Mouse (Mus musculus) liver (tissue): ENCODE results near the gene Itpr1.

Experiments used
- DNase-seq: peaks from one replicate; pipeline ENCODE4 v3.0.0-alpha.2; 2020; ENCODE audit warnings: mixed read lengths

Itpr1 gene

DNA sequence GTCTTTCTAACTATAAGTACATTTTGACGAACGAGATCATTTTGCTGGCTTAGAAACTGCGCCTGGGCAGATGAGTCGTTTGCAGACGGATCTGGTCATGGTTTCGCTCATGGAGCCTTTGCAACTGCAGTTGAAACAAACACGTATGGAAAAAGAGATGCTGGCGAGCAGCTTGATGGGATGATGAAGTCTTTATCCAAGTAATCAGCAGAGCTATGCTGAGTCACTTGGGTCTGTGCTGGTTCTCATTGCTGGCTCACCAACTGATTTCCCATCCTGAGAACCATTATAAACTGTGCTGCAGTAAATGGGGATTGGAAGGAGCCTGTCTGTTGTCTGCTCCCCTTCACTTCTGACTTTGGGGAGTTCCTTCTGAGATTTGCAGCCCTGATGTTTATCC, 31.7 kb downstream of the Itpr1 start:
- no peak for DNase-seq

DNA sequence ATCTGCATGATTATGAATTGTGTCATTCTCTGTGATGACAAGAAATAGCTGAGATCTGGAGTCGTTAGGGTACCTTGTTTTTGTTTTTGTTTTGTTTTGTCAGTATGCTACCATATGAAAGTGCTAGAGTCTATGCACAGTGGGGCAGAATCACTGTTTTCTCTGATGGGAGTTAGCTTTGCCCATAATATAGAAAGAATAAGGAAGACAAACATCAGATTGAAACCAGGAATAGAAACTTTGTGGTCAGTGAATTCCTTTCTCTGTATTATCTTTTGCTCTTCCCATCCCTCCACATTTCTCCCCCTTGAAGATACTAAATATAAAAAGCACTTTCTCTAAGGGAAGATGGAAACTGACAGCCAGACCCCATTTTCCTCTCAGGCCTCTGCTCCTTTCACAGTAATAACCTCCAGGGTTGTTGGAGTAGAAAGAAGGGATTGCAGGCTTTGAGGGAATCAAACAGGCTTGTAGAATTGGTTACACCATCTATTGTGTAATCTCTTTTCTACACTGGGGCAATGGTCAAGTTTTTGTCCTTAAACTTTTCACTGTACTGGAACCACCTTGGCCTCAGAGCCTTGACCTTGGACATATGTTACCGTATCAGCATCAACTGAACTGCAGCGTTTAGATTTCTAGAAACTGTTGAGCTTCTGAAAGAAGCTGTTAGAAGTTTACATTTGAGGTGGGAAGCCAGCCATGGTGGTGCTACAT, 33.6 kb downstream of the Itpr1 start:
- no peak for DNase-seq

DNA sequence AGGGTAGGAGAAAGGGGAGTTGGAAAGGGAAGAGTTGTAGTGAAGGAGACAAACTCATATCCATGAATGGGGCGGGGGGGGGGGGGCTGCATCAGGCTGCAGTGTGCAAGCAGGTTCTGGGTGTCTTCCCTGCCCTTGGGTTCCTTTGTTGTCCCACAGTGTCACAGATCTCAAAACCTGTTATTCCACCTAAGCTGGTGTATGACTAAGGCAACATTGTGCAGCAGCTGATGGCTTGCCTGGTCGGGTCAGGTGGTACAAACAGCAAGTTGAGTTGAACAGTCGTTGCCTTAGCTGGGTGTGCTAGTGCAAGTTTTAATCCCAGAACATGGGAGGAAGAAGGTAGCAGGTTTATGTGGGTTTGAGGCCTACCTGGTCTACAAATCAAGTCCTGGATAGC, 34.3 kb downstream of the Itpr1 start:
- no peak for DNase-seq

DNA sequence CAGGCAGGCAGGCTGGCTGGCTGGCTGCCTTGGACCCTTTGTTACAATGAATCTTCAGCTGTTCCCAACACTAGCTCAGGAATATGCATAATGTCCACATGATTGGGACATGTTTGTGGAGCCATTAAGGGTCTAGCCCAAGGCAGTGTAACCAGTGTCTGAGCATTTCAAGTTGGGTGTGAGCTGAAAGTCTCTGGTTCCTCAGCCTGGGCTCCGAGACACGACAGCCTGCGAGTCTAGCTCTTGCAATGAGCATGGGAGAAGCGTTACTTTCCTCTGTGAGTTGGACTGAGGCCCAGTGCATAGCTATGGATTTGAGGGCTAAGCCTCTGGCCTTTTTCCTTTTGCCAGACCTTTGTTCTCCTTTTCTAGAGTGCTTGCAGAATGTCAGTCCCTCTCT, 35.6 kb downstream of the Itpr1 start:
- DNase-seq: no peak

DNA sequence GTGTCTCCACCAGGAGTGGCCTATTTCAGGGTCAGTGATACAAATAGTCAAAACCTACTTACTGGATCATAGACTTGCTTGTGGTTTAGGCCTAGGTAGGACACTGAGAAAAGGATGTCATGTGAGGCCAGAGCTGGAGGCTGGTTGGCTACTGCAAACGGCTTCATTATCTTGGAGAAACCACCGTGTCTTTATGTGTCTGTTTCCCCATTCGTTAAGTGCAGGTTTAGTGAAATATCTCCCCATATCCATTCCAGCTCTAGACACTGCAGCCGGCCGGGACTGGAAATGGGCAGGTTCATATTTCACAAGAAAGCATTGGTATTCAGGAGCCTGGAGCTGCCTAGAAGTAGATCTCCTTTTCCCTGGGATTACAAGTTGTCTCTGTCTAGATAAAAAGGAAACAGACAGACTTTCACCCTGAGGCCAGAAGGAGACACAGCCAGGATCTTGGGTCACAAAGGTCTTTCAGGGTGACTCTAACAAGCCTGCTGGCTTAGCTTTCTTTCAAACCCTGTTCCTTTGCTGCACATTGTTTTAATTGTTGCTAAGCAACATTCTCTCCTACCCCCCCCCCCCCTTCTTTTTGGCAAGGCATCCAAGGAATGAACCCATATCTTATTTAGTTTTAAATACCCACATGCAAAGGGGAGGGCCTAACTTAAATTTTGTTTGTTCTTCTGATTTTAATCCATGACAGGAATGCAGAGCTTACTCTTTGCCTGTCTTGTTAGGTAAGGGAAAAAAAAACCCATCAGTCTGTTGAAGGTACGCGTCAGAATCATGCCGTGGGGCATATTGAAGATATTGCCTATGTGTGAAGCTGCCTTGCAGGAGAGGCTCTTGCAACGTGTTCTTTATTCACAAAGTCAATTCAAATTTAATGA, 36.4 kb downstream of the Itpr1 start:
- DNase-seq: peak; percentile 25

DNA sequence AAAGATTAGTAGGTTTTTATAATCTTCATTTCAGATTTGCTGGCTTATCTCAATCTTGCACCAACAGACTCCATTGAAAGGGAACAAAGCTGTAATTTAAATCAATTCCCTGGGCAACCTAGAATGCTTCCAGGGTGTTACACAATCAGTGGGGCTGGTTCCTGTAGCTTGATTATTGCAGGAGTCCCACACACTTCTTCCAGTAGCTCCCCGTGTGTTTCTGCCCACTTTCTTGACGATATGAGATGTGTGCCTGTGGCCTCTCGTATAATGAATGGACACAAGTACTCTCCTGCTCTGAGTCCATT, 37.0 kb downstream of the Itpr1 start:
- DNase-seq: no peak

DNA sequence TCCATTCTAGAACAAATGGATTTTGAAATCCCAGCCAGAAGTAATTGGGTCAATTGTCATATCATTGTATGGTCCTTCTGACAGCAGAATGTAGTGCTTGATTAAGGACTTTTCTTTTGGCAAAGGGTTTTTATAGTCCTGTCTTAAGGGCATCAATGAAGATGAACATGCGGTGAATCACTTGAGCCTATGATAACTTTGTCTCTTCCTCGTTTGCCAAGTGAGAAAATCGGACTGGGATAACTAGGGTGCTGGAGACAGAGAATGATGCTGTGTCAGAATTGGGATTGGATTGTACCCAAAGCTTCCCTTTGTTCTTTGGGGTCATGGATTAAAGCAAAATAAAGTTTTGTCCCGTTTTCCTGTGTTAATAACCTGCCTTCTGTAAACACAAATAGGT, 37.5 kb downstream of the Itpr1 start:
- no peak for DNase-seq

DNA sequence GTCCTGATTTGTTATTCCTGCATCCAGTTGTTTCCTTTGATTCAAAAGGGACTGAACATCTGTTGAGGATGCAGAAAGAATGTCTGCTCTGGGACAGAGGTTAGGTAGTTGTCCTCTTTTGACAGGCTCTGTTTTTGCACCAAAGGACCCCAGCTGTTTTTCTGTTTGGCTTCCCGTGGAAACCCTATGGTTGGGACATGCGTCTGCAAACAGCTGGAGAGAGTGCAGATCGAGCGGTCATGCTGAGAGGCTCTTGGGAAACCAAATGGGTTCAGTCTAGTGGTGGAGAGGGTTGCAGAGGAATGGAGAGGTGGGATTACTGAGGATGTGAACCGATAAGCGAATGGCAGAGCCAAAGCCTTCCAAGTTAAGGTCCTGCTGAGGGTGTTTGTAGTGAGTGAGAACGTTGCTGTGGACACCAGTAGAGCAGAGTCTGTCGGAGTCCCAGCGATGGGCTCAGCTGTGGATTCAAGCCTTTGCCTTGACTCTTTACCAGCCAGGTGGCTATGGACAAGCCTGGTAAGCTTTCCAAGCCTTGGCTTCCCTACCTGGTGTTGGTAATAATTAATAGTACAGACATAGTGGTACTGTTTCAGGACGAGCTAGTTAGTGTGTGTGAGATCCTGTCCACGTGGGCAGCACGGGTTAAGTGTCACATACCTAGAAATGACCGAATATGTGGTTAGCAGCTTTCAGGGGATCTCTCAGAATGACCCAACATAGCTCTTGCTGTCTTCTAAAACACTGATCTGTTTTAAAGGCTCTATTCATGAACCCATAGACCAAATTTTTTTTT, 39.9 kb downstream of the Itpr1 start:
- DNase-seq: no peak

DNA sequence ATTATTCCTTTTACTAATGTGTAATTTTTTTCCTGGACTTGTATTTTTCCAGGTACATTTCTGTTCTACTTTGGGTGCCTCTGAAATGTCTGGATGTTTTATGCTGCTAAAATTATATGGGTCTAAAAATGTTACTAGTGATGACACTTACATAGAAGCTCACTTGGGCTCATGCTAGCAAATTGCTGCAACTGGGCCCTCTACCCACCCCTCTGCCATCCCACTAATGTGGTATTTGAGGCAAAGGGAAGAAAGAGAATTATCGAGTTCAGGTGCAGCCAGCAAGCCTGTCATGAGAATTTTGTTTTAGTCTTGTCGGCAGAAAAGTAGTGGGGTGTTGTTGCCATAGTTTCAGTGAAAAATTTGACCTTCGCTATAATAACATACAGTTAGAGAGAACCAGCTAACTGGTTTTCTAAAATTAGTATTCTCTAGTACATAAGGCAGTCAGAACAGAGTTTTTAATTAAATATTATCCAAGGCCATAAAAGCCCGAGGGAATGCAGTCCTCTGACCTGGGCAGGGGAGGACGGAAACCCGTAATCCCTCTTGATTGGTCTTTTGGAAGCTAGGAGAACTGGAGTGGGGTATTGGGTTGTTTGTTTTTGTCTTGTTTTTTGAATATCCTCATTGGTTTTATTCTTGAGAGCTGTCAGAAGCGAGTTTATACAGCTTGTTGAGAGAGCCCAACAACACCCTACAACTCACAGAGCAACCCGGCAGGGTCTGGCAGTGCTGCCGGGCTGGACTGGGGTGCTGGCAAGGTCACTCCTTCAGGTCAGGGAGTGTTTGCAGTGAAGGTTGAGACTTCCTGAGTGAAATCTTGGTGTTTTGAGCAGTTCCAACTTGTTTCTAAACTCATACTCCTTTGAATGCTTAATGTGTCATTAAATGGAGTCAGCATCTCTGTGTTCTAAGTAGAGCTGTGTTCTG, 41.5 kb downstream of the Itpr1 start:
- DNase-seq: no peak

DNA sequence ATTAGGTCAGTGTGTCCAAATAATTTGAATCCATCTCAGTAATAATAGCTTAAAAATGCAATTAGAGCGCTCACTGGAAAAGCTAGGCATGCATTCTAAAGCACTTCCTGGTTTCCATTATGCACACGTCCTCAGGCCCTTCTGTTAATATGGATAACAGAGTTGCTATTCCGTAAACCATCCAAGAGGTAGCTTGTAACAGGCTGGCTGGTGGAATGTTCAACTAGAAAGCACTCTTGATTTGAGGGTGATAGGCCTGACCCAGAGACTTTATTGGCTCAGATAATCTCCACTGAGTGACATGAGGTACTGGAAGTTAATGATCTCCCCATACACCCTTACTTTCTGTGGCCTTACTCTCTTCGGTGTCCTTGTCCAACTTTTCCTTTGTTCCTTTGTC, 43.0 kb downstream of the Itpr1 start:
- DNase-seq: no peak

DNA sequence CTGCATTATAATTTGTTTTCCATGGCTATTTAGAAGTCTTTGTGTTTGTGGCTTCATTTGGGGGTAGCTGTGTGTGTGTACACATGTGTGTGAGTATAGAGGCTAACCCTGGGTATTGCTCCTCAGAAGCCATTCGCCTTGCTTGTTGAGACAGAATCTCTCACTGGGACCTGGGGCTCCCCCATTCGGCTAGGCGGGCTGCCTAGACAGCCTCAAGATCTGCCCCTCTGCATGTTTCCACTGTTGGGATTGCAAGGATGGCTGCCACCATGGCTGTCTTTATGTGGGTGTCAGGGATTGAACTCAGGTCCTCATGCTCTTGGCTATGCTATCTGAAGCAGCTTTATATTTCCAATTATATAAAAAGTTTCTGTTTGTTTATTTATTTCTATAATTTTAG, 44.3 kb downstream of the Itpr1 start:
- DNase-seq: no peak

DNA sequence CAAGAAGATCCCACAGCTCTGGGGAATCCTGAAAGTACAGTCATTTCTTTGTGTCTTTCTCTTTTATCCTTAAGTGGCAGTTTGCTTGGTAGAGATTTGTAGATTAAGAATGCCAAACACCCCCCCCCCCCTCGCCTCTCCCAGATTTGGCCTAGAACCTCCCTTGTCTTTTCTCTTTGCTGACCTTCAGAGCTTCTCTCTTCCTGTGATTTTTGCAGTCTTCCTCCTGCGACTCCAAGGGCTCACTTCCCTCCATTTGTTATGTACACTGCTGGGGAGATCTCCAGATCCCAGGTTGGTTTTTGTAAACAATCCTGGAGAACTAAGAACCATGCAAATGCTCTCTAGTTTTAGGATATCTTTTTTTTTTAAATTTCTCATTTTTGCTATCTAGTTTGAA, 45.7 kb downstream of the Itpr1 start:
- no peak for DNase-seq

DNA sequence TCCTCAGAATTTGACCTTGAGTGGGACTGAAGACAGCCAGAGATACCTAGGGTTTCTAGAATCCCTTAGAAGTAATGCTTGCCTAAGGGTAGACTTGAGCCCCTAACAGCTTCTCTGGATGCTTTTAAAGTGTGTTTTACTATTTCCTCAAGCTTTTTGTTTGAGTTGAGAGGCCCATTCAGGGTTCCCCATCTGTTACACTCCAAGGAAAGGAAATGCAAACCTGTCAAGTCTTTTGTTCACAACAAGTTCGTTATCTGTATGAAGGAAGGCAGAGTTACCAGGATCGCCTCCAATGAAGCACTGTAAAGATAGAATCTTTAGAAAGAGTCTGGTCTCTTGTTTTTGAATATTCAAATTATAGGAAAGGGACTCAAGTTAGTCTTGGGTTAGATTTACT, 46.8 kb downstream of the Itpr1 start:
- DNase-seq: no peak

DNA sequence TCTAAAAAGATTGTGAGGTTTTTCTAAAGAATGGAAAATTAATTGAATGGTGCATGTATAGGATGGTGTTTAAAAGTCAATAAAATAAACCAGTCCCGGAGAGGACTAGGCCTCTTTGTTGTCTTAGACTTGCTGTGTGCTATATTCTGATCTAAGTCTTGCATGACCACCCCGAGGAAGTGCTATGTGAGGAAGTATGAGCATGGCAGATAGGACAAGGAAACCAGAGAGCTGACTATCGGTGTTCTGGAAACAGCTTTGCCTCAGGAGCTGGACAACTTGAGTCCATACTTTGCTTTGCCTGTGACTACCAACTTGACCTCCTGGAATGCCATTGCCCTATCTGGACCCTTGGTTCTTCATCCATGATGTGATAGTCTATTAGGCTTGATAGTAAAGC, 48.6 kb downstream of the Itpr1 start:
- DNase-seq: no peak

DNA sequence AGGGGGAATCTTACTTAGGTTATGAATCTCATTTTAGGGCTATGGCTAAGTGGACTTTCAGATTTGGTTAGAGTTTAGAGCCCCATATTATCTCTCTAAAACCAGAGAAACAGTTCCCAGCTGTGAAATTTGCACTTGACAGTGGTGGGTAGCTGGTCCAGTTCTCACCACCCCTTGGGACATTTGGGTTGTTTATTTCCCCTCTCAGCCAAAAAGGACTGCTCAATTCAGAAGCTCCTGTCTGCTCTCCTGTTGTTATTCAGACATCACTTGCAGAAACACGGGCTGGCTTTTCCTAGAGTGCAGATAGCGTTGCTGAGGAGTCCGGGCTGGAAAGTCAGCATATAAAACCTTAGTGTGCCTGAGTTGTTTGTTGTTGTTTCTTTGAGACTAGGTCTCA, 51.3 kb downstream of the Itpr1 start:
- DNase-seq: no peak

DNA sequence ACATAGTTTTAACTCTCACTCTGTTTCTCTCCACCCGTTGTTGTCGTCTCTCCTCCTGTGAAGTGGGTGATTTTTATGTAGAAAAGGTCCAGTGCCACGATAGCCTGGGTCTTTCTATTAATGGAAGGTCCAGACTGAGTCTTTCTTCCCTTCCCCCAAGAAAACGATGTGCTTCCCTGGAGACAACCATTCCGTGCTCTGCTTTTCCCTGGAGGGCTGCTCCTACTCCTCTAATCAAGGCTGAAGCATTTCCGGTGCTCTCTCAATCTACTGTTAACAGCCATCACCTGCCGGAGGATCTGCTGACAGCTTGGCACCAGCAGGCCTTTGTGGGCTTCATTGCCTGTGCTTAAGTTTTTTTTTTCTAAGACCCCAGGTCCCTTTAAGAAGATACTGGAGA, 60.6 kb downstream of the Itpr1 start:
- no peak for DNase-seq

DNA sequence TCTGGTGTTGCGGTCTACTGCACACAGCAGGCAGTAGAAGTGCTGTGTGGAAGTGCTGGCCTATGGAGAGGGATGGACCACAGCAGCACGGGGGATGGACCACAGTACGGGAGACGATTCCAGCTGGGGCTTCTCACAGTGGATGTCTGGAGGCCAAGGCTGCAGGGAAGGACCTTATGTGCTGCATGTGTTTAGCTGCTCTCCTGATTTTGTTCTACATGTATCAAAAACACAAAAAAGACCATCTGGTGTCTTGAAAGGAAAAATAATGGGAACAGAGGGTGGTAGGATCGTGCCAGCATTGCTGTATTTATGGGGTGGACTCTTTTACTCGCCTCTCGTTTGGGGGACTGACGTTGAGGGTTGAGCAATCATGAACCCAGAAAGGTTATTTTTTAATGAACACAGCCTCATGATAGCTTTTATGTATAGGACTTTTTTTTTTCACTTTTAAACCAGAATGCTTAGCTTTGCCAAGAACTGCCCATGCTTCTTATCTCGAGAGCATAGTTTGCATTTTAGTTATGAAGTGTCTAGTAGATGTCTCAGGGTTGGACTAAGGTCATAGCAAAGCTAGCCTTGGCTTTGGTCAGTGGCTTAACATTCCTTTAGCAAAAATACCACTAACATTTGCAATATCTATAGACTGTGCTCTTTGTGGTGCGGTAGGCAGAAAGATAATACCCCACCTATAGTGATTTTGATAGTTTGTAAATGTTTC, 61.6 kb downstream of the Itpr1 start:
- no peak for DNase-seq

DNA sequence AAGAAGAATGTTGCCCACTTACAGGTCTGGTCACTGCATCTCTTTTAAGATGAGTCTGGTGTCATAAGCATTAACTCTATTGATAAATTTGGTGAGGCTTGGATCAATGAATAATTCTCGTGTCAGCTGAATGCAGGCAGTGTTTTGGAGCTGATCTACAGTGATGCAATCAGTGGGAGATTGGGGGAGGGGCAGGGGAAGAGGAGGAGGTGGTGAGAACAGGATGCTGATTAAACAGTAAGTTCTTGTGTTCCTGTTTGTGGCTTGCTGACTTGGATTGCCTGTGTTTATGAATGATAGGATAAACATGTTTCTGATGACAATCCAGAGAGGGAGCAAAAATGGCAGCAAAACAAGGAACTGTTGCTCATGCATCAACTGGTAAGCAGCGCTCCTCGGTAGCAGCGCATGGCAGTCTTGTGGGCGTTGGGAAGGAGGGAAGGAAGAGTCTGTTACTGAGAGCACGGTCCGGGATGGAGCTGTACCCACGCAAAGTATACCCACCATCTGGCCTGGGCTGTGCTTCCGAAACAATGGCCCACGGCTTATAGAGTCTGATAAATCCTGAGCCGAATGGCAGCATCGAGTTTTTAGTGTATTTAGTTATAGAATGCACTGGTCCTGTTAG, 64.1 kb downstream of the Itpr1 start:
- peak; percentile 10 for DNase-seq

DNA sequence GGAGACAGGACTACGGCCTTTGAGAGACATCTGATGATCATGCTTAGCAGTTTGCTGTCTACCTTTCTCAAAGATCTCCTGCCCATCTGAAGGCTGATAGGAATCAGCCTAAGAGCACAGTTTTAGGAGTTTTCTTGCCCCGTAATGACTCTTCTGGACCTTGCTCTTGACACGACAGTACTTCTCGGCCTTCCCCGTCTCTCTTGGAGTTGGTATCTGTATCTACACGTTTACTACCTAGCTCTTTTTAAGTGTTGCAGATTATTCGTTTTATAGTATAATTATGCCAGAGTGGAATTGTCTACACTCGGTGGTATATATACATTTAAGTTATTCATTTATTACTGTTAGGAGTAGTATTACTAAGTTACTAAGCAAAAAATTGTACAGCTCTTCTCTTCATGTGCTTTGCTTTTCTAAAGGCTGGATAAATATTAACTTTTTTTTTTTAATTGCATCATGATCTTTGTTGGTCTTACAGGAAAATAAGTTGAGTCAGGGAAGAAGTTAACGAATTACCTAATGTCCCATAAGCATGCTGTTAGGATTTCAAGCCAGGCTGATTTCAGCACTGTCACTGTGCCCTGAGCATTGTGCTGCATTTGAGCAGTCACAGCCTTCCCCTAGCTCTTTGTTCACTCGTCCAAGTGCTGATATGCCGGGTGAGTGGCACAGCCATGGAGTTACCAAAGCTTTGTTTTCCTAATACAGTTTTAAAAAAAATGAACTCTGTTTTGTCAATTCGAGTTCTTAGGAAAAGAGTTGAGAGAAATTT, 64.9 kb downstream of the Itpr1 start:
- DNase-seq: no peak

DNA sequence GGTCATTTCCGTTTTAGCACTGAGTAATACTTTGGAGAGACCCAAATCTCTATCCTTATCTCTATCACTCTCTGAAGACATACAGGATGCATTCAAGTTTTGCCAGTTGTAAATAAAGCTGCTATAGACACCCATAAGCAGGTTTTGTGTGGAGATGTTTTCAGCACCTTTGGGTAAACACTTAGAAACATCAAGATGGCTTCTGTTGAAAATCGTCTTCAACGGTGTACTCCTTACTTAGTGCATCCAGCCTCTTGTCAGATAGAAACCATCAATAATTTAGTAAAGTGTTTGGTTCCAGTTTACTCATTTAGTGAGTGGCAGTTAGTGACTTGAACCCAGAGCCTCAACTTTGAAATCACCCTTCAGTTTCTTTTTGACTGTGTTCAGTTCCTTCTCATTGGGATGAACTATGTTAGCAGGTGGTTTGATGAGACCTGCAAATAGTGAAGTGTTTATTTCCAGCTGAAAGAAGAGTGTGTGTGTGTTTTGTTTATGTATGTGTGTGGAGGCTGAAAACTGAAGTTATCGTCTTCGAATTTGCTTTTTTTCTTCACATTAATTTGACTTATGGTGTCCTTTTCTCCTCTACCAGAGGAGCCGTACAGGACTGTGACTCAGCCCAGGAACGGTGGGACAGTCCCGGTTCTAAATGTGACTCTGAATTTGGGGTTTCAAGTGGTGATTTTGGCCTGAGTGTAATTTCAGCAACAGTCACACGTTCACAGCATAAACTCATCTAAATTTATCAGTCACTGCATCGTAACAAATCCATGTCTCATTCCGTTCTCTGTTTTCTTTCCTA, 66.1 kb downstream of the Itpr1 start:
- DNase-seq: no peak
